Mouse (Mus musculus): ENCODE results near the gene Gm12184. TPM values are rescaled to one million over a fixed set of nuclear protein-coding genes. Genes with fewer than 3 reads are reported as not detected.
A peak's percentile ranks its signal among the peaks of the same experiment; 100 is the strongest.
"Not testable (repeated sequence)": the region's sequence is repeated elsewhere in the genome, so short reads cannot be mapped to it uniquely, and the experiment has no call there.

Gene Gm12184
- polyA plus RNA-seq, 1 experiment from 2014 or later: 13.6 TPM

DNA sequence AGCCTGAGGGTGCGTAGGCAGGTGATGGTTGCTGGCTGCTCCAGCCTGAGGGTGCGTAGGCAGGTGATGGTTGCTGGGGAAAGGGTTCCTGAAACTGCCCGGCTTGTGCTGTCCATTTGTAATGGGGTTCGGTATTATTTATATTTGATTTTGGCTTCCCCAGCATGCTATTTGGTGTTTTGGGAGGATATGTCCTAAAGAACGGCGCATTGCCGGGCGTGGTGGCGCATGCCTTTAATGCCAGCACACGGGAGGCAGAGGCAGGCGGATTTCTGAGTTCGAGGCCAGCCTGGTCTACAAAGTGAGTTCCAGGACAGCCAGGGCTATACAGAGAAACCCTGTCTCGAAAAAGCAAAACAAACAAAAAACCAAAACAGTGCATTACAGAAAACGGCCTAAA, 5.2 kb downstream of the Gm12184 start:
- H3K9me3 ChIP-seq; ATAC-seq (ENCODE audit: insufficient number of reproducible peaks, insufficient read depth, low FRiP score, low TSS enrichment, low read depth); H3K9ac ChIP-seq (replicated peaks); H3K4me3 ChIP-seq (replicated peaks); H3K36me3 ChIP-seq; H3K4me1 ChIP-seq (replicated peaks); H3K27ac ChIP-seq; H3K4me2 ChIP-seq: not testable (repeated sequence)
- peaks cover 19% of the 10 kb centered on the region for H3K27me3 ChIP-seq
- WGBS: 78% methylated on average over 14 of the region's 14 CpGs

DNA sequence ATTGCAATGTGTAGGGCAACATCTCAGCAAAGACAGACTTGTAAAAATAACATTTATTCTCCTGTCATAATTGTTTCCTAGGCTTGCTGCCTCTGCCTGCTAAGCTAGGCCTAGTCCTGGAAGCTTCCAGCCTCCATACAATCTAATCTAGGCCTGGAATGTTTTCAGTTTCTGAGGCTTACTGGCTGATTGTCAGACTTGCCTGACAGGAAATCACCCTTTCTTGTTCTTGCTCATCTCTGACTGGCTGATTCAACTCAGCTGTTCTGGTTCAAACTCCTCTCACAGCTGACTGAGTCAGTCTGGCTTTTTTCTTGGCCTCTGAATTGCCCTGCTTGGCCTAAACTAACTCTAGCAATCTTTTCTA, 6.2 kb downstream of the Gm12184 start:
- no peak overlapping the region for H3K27ac ChIP-seq
- no peak for ATAC-seq (ENCODE audit: insufficient number of reproducible peaks, insufficient read depth, low FRiP score, low TSS enrichment, low read depth)
- peaks cover 19% of the 10 kb centered on the region for H3K27me3 ChIP-seq
- H3K9ac ChIP-seq (replicated peaks): no peak overlapping the region
- H3K4me3 ChIP-seq (replicated peaks): no peak overlapping the region
- H3K9me3 ChIP-seq: no peaks in the 10 kb centered on the region
- H3K36me3 ChIP-seq: peaks cover 6% of the 10 kb centered on the region
- no peak overlapping the region for H3K4me2 ChIP-seq
- peaks cover 19% of the 10 kb centered on the region for H3K4me1 ChIP-seq (replicated peaks)

- no peaks in the 10 kb centered on the region for H3K9me3 ChIP-seq
- no peak overlapping the region for H3K27ac ChIP-seq
- no peak overlapping the region for H3K9ac ChIP-seq (replicated peaks)
- H3K27me3 ChIP-seq: peaks cover 16% of the 10 kb centered on the region
- WGBS: 75% methylated on average over 7 of the region's 7 CpGs
- H3K4me3 ChIP-seq (replicated peaks): no peak overlapping the region
- ATAC-seq (ENCODE audit: insufficient number of reproducible peaks, insufficient read depth, low FRiP score, low TSS enrichment, low read depth): no peak
- H3K4me1 ChIP-seq (replicated peaks): peaks cover 25% of the 10 kb centered on the region
- H3K36me3 ChIP-seq: peaks cover 10% of the 10 kb centered on the region
- no peak overlapping the region for H3K4me2 ChIP-seq
Observed at GRCm38 (mm10) chr11:48819614-48820307, 6.7 kb downstream of the Gm12184 start.

DNA sequence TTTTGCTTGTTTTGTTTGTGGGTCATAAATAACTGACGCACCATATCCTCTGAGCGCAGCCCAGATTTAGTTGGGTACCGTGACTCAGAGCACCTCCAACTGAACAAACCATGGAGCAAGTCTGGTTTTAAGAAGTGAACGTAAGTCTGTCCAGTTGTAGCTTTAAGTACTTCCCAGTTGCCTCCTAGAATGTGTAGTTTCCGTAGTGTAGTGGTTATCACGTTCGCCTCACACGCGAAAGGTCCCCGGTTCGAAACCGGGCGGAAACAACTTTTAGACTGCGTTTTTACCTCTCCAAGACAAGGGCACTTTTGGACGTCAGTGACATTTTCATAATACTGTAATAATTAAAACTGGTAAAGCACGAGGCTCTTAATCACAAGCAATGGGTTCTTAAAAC, 8.1 kb downstream of the Gm12184 start:
- no peak for ATAC-seq (ENCODE audit: insufficient number of reproducible peaks, insufficient read depth, low FRiP score, low TSS enrichment, low read depth)
- H3K4me1 ChIP-seq (replicated peaks): peaks cover 18% of the 10 kb centered on the region
- H3K4me2 ChIP-seq: peak overlapping the region; percentile 91
- H3K27me3 ChIP-seq: 0 out of 2 replicates have a peak, but pooled peaks cover 4% of the 10 kb centered on the region
- H3K4me3 ChIP-seq (replicated peaks): peak overlapping the region; percentile 89
- H3K9ac ChIP-seq (replicated peaks): peak overlapping the region; percentile 85; the same call in 1 of the 2 replicates
- H3K9me3 ChIP-seq: no peaks in the 10 kb centered on the region
- under 1% methylated on average over 16 of the region's 16 CpGs for WGBS
- H3K27ac ChIP-seq: 0 out of 2 replicates have a peak overlapping the region, but pooled peaks have one; percentile 23
- peaks cover 18% of the 10 kb centered on the region for H3K36me3 ChIP-seq

- WGBS: 8% methylated on average over 9 of the region's 9 CpGs
- H3K9me3 ChIP-seq: no peaks in the 10 kb centered on the region
- peak overlapping the region; percentile 89 for H3K4me3 ChIP-seq (replicated peaks)
- H3K36me3 ChIP-seq: peaks cover 22% of the 10 kb centered on the region
- peaks cover 18% of the 10 kb centered on the region for H3K4me1 ChIP-seq (replicated peaks)
- H3K9ac ChIP-seq (replicated peaks): peak overlapping the region; percentile 85
- H3K27ac ChIP-seq: peak overlapping the region; percentile 91
- peak overlapping the region; percentile 91 for H3K4me2 ChIP-seq
- 0 out of 2 replicates have a peak, but pooled peaks cover 3% of the 10 kb centered on the region for H3K27me3 ChIP-seq
- no peak for ATAC-seq (ENCODE audit: insufficient number of reproducible peaks, insufficient read depth, low FRiP score, low TSS enrichment, low read depth)
Observed at GRCm38 (mm10) chr11:48817794-48818193, 8.7 kb downstream of the Gm12184 start.

DNA sequence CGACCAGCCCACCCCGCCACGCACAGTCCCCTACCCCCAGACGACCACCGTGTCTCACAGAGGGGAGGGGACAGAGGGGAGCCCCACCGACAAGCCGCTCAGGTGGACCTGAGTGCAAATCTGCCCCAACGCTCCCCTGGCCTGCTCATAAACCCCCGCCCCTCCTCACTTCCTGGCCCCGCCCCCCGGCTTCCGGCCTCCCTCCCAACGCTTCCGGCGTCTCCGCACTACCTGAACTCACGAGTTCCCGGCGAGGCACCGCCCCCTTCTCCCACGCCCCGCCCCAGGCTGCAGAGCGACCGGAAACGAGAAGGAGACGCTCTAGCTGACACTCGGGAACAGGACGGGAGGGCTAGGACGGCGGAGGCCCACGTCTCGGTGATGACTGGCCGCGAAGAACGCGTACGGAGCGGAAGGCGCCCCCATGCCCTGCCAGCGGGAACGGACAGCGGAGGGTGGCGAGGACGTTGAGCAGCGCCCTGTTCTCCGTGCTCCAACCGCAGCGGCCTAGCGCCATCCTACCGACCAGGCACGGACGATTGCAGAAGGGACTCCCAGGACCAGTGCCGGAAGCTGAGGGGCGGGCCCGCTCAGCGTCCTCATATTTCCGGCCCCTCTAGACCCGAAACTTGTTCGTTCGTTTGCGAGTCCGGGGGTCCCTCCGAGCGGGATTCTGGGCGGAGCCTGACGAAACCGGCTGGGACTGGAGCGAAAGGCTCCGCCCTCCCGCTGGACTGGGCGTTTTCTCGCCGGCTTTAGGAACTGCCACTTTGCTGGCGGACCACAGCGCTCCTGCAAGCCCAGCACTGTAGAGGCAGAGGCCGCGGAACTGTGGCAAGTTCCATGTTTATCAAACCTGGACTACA, 9.4 kb downstream of the Gm12184 start, which contains the start of gene Trim41:
Gene Trim41 (minus strand): TSS at position 554 of the 866 bp plus-strand sequence.
- peak within 1 kb of the TSS; percentile 91 for H3K27ac ChIP-seq
- under 1% methylated on average over 74 of the region's 77 CpGs for WGBS

GRCm38 (mm10) chr11:48816281-48816781, 10.1 kb downstream of the Gm12184 start:
- Histone ChIP-seq H3K9me3 (no peaks in the 10 kb centered on the region), H3K9ac (replicated peaks) (peak overlapping the region; percentile 85), H3K4me1 (replicated peaks) (peaks cover 18% of the 10 kb centered on the region), H3K36me3 (peaks cover 36% of the 10 kb centered on the region), H3K27me3 (no peaks in the 10 kb centered on the region), H3K4me2 (peak overlapping the region; percentile 91), H3K4me3 (replicated peaks) (peak overlapping the region; percentile 89), H3K27ac (peak overlapping the region; percentile 91)
- peak; percentile 43 for ATAC-seq (ENCODE audit: insufficient number of reproducible peaks, insufficient read depth, low FRiP score, low TSS enrichment, low read depth)
- WGBS: 4% methylated on average over 23 of the region's 23 CpGs

More for the DNA sequence above, 9.4 kb downstream of the Gm12184 start, which contains the start of gene Trim41:
- peaks cover 18% of the 10 kb centered on the region for H3K4me1 ChIP-seq (replicated peaks)
- peak within 1 kb of the TSS; percentile 91 for H3K4me2 ChIP-seq
- H3K36me3 ChIP-seq: peaks cover 29% of the 10 kb centered on the region
- H3K27me3 ChIP-seq: no peaks in the 10 kb centered on the region
- peak within 1 kb of the TSS; percentile 85 for H3K9ac ChIP-seq (replicated peaks)
- H3K9me3 ChIP-seq: no peaks in the 10 kb centered on the region
- ATAC-seq (ENCODE audit: insufficient number of reproducible peaks, insufficient read depth, low FRiP score, low TSS enrichment, low read depth): peak; percentile 98
- H3K4me3 ChIP-seq (replicated peaks): peak within 1 kb of the TSS; percentile 89

DNA sequence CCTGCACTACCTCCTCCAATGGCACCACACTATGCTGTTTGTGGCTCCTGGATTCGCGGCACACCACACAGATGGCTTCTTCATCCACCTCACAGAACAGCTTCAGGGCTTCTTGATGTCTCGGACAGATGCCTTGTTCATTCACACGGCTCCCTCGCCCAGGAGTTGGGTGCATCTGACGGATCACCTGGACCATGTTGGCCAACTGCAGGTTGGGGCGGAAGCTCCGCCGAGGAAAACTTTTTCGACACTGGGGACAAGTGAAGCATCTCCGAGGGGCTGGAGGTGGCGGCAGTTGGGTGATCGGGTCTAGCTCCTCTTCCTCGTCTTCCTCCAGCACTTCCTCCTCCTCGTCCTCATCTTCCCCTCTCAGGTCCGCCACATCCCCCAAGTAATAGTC, 10.6 kb downstream of the Gm12184 start:
- no peak overlapping the region for H3K27ac ChIP-seq
- peaks cover 18% of the 10 kb centered on the region for H3K4me1 ChIP-seq (replicated peaks)
- H3K27me3 ChIP-seq: no peaks in the 10 kb centered on the region
- ATAC-seq (ENCODE audit: insufficient number of reproducible peaks, insufficient read depth, low FRiP score, low TSS enrichment, low read depth): no peak
- peak overlapping the region; percentile 85 for H3K9ac ChIP-seq (replicated peaks)
- peaks cover 41% of the 10 kb centered on the region for H3K36me3 ChIP-seq
- H3K9me3 ChIP-seq: no peaks in the 10 kb centered on the region
- H3K4me3 ChIP-seq (replicated peaks): peak overlapping the region; percentile 89
- 78% methylated on average over 16 of the region's 16 CpGs for WGBS
- peak overlapping the region; percentile 91 for H3K4me2 ChIP-seq

DNA sequence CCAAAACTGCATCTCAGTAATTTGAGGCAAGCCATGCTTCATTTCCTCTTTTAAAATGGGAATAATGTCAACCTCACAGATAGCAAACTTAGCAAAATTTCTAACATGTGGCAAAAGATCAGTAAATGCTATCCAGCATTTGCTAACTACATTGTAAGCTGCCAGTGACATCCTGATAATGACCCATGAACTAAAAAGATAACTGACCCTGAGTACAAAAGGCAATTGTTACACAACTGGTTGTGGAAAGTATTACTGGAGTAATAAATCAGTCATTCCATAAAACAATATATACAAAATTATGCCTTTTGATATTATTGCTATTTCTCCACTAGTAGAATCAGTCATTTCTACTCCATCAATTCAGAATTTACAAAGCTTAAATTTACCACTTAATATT, 12.7 kb downstream of the Gm12184 start:
- H3K9me3 ChIP-seq: no peaks in the 10 kb centered on the region
- ATAC-seq (ENCODE audit: insufficient number of reproducible peaks, insufficient read depth, low FRiP score, low TSS enrichment, low read depth): no peak
- H3K27ac ChIP-seq: no peak overlapping the region
- peaks cover 60% of the 10 kb centered on the region for H3K36me3 ChIP-seq
- no peak overlapping the region for H3K4me3 ChIP-seq (replicated peaks)
- no peaks in the 10 kb centered on the region for H3K27me3 ChIP-seq
- no peak overlapping the region for H3K4me2 ChIP-seq
- no peak overlapping the region for H3K9ac ChIP-seq (replicated peaks)
- peaks cover 18% of the 10 kb centered on the region for H3K4me1 ChIP-seq (replicated peaks)

DNA sequence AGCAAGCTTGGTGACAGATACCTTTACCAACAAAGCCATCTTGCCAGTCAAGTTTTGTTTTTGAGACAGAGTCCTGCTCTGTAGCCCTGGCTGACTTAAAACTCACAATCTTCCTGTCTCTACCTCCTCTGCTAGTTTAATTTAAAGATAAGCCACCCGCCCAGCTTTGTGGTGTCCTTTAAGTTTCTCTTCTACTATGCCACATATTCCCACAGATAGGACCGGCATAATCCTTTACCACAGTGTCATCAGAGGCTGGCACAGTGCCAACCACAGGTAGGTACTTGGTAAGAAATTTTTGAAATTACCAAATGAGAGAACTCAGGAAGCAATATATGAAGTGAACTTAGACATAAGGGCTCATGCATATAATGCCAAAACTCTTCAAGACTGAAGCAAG, 16.3 kb downstream of the Gm12184 start:
- Histone ChIP-seq H3K36me3 (peaks cover 89% of the 10 kb centered on the region), H3K4me2 (no peak overlapping the region)
- no peak for ATAC-seq (ENCODE audit: insufficient number of reproducible peaks, insufficient read depth, low FRiP score, low TSS enrichment, low read depth)

GRCm38 (mm10) chr11:48809434-48809830, 17.0 kb downstream of the Gm12184 start:
- Histone ChIP-seq H3K27ac (no peak overlapping the region), H3K4me3 (replicated peaks) (no peak overlapping the region), H3K36me3 (peaks cover 93% of the 10 kb centered on the region), H3K9me3 (no peaks in the 10 kb centered on the region), H3K4me2 (no peak overlapping the region), H3K9ac (replicated peaks) (no peak overlapping the region), H3K27me3 (no peaks in the 10 kb centered on the region), H3K4me1 (replicated peaks) (no peaks in the 10 kb centered on the region)
- ATAC-seq (ENCODE audit: insufficient number of reproducible peaks, insufficient read depth, low FRiP score, low TSS enrichment, low read depth): no peak
- 76% methylated on average over 4 of the region's 4 CpGs for WGBS

More for the DNA sequence above, 16.3 kb downstream of the Gm12184 start:
- Histone ChIP-seq H3K27me3 (no peaks in the 10 kb centered on the region), H3K27ac (no peak overlapping the region), H3K9ac (replicated peaks) (no peak overlapping the region), H3K9me3 (no peaks in the 10 kb centered on the region), H3K4me1 (replicated peaks) (peaks cover 6% of the 10 kb centered on the region), H3K4me3 (replicated peaks) (no peak overlapping the region)
- 92% methylated on average over 2 of the region's 2 CpGs for WGBS
